Mouse (Mus musculus) embryo, embryonic 11 days (tissue): ENCODE data around the gene Car14.
"Not testable (repeated sequence)": the region's sequence is repeated elsewhere in the genome, so short reads cannot be mapped to it uniquely, and the experiment has no call there.

Experiments used
- DNase-seq: peaks from one replicate; pipeline ENCODE4 v3.0.0-alpha.2; 2015

Car14 gene

GRCm38 (mm10) chr3:95924185-95924584, 19.7 kb upstream of the Car14 start:
- no peak for DNase-seq

- DNase-seq = not testable (repeated sequence)
Measured at GRCm38 (mm10) chr3:95923429-95923828, 18.9 kb upstream of the Car14 start.

- DNase-seq = not testable (repeated sequence)
Measured at GRCm38 (mm10) chr3:95920532-95920931, 16.0 kb upstream of the Car14 start.

- DNase-seq = no peak
Measured at GRCm38 (mm10) chr3:95916760-95917159, 12.3 kb upstream of the Car14 start.

GRCm38 (mm10) chr3:95914706-95915105, 10.2 kb upstream of the Car14 start:
- DNase-seq = no peak

- DNase-seq = no peak
Measured at GRCm38 (mm10) chr3:95907613-95908012, 3.1 kb upstream of the Car14 start.

GRCm38 (mm10) chr3:95906860-95907259, 2.4 kb upstream of the Car14 start:
- peak; percentile 82 for DNase-seq

- DNase-seq = peak; percentile 83
Measured at GRCm38 (mm10) chr3:95905940-95906492, 1.5 kb upstream of the Car14 start.

- peak; percentile 86 for DNase-seq
Measured at GRCm38 (mm10) chr3:95905146-95905939, 852 bp upstream of the Car14 start.

- peak; percentile 68 for DNase-seq
Measured at GRCm38 (mm10) chr3:95903753-95904502, 563 bp downstream of the Car14 start.

- no peak for DNase-seq
Measured at GRCm38 (mm10) chr3:95902643-95903042, 1.8 kb downstream of the Car14 start.

- DNase-seq = no peak
Measured at GRCm38 (mm10) chr3:95902373-95902625, 2.2 kb downstream of the Car14 start.

- no peak for DNase-seq
Measured at GRCm38 (mm10) chr3:95901616-95902372, 2.7 kb downstream of the Car14 start.

GRCm38 (mm10) chr3:95899800-95900524, 4.5 kb downstream of the Car14 start:
- DNase-seq = no peak

- not testable (repeated sequence) for DNase-seq
Measured at GRCm38 (mm10) chr3:95895501-95895900, 9.0 kb downstream of the Car14 start.

GRCm38 (mm10) chr3:95894317-95895160, 10.0 kb downstream of the Car14 start:
- peak; percentile 62 for DNase-seq

GRCm38 (mm10) chr3:95893606-95894316, 10.7 kb downstream of the Car14 start, which contains the start of gene Aph1a:
Aph1a (plus strand) TSS chr3:95893969.
- DNase-seq = peak; percentile 97

GRCm38 (mm10) chr3:95893126-95893525, 11.4 kb downstream of the Car14 start:
- DNase-seq = no peak

GRCm38 (mm10) chr3:95892066-95893052, 12.1 kb downstream of the Car14 start:
- DNase-seq = no peak
